Mouse (Mus musculus) monocyte, adult 2 months (primary cell): ENCODE measurements at regions not wholly inside any gene's neighbourhood (a gene's known extent, or its start where the extent isn't known, plus 50 kb on each side); places are given as distances from the start of the nearest gene placed in this dataset.

ENCODE experiments used
- DNase-seq, 2 experiments: peaks; one replicate each; pipeline ENCODE4 v3.0.0; 2022; ENCODE audit warnings: low spot score in 2 of 2, low read depth in 1 of 2

DNA sequence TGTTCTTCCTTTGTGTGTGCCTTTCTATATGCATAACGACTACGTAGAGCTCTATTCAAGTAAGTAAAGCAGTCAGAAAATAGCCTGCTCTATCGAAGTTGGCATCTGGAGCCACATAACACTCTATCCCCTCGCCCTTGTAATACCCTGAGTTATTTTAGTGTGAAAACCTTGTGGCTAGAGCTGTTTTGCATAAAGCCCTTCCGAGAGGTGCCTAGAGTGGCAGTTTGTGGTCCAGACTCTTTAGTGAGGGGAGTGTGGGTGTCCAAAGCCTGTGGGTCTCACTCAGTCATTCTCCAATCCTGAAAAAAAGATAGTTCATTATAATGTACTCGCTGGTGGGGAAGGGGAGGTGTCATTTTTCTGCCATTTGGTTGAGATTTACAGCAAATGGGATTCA, 855.2 kb upstream of the Car8 start:
- no peak for DNase-seq

DNA sequence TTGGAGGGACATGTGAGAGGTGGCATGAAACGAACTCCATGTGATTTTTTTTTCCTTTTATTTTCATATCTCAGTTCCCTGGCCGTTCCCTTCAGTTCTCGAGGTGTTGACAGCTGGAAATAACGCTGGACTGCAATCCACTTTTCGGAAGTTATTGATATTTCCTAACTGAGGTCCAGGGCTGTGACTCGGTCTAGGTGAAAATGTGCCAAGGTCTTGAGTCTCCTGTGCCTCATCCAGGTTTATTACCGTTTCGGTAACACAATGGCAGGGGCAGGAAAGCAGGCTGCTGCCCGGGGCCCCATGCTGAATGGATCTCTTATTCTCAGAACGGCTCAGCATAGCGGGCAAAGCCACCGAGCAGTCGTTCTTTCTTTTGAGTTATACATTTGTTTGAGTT, 844.7 kb upstream of the Car8 start:
- DNase-seq, result no peak

DNA sequence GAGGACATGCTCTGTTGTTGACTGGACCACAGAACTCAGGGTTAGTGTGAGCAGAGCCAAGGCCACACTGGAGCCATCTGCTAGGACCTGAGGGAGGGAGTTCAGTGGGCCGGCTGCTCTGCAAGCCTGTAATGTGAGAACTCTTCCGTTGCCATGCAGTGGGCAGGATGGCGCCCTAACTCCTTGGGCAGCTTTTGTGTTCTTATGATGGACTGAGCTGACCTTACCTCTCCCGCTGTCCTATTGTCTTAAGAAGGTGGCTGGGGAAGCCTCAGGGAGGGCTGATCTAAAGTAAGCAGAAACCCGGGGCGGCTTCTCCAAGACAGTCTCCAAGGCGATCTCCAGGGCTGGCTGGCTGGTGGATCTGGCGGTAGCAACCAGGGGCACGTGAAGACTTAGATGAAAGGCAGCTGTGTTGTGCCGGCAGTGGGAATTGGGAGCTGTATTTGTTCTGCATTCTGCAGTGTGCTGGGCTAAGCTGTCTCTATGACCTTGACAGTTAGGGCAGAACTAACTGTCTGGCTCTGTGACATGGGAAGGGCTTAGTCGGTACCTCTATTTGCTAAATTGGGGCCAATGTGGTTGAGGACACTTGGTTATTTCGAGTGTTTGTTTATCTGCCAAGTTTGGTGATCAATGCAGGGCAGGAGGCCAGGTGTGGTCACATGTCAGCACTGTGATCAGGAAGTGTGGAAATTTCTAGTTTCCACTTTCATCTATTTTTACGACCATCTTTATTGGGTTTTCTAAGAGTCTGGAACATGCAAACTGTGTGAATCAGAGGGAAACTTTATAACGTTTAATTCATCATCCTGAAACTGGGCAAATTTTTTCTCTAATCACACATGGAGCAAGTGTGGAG, 843.1 kb upstream of the Car8 start:
- no peak for DNase-seq

DNA sequence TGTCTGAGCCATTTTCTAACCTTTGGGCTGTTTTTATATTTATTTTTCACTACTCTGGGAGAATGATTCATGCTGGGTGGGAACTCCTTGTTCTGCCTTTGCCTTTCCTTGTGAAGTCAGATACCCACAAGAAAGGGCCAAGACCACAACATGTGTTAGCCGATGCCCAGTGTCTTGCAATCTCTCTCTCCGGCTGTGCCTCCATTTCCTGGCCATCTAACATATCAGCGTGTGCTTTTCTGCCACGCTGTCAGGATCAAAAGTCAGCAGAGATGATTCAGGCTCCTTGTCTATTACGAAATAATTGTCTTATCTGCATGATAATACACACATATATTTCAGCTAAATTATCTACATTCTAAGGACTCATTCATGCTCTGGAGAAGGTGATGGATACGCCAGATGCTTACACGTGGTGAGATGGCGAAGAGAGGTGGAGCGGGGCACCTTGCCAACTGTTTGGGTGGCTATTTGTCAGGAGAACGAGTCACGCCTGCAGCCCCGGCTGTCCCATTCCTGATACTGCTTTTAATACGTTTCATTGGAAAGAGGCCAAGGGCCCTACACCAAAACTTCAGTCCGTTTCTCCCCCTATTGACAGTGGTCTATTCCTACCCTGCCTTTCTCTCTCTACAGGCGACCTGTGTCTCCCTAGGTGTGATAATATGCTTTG, 842.1 kb upstream of the Car8 start:
- DNase-seq, result no peak

DNA sequence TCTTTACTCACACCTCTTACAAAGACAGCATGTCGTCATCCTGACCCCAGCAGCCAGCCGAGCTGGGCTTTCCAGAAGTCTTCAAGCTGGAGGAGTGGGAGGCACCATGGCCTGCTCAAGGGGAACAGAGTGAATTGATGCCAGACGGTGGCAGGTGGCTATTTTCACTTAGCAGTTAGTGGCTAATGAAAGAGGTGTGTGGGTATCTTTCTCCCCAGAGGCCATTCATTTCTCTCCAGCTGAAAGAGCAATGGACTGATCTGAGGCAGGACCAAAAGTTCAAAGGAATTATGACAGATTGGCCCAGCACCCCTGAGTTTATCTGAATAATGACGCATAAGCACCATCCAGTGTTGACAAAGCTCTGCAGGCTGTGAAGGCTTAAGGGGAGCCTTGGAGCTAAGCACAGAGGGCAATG, 841.0 kb upstream of the Car8 start:
- DNase-seq, result no peak

DNA sequence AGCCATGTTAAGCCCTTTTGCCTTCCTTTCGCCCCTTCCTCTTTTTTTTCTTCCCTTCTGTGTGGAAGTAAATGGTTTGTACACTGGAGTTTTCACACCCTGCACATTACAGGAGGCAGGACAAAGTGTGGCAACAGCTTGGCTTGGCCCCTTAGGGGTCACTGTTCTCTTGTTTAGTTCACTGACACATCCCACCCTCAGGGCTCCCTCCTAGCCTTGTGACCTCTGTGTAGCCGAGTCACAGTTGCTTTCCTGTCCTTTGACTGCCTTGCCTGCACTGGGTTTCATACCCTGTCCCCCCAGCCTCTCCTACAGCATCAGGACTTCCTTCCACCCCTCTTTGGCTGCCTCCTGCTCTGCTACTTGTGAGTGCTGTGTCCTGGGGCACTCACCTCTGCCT, 835.6 kb upstream of the Car8 start:
- DNase-seq, result no peak

DNA sequence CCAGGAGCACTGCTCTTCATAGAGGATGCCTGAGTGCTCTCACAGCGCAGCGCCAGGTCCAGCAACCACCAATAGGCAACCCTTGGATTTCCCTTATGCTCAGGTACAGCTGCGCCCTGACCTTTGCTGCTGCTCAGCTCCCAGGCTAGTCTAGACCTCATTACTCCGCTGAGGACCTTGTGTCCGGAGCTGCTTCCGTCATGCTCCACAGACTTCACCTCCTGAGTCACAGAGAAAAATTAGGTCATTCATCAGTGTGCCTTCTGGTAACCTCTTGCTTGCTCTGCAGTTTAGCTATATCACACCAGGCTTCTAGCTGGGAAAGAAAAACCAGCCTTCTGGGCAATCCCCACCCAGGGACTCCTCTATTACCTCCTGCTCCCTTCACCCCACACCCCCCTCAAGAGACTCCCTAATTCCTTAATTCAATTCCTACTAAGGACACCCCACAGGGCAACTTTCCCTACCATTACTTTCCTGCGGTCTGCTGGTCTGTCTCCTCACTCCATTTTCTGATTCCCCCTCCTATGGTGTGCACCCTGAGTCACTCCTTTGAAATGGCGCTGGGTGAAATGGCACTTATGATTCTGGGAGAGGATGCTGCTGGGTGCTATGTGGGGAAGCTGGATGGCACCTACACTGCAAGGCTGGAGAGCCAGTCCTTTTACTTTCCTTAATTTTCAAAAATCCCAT, 835.0 kb upstream of the Car8 start:
- DNase-seq, result no peak

DNA sequence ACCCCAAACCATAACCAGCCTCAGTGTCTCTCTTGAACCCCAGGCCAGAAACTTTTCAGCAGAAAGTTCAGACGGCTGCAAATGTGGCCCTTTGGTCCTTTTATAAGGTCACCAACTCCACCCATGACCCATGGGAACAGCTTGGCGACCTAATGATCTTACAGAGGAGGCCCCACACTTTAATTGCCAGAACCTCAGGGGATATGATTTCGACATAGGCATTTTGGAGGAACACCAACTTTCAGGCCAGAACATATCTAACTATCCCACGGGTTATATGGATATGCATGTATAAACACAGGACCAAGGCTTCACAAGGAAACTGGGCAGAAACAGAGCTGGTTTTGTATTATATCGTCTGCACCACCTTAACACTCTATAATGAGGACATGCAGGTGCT, 833.5 kb upstream of the Car8 start:
- no peak for DNase-seq

DNA sequence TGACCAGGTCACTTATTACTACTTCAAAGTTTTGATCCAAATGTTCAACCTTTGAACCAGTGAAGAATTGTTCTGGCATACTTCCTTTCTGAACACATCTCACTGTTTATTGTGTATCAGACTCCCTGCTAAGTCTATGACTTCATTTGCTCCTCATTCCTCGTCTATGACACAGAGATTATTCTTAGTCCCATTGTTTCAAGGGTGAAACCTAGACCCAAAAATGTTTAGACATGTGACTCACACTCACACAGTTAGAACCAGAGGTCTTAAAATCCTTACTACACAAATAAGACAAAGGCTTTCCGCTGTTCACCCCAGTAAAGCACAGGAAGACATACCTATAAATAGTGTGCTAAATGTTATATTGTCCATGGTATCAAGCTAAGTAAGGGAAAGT, 829.0 kb upstream of the Car8 start:
- no peak for DNase-seq

DNA sequence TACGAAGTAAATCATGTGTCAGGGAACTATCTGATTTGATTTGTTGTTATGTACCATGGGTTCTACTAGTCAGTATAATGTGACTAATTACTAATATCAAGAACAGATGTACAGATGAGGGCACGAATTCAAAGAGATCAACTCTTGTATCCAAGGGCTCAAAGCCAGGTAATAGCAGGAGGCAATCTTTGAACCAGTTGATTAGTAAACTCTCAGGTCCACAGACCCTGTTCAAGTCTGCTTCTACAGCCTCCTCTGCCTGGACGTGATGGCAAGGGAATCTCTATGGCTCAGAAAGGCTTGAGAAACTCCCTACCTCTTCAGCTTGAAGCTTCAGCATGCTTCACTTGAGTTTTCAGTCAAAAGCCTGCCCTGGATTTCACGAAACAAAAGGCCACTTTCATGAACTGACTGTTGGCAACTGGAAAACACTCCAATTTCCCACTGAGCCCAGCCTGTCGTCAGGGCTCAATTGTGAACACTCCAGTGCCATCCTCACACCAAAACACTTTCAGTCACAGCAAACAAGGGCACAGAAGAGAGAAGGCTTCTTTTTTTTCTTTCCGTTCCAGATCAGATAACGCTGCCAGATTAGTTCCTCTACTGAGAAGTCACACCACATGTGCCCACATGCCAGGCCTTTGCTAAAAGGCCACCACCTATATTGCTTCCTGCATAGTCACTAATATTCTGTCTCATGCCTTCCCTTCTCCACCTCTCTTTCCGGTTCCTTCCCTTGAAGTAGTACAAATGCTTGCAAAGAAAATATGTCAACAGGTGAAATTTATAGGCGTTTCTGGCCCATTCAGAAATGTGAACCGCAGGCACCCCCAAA, 827.4 kb upstream of the Car8 start:
- DNase-seq, result no peak

DNA sequence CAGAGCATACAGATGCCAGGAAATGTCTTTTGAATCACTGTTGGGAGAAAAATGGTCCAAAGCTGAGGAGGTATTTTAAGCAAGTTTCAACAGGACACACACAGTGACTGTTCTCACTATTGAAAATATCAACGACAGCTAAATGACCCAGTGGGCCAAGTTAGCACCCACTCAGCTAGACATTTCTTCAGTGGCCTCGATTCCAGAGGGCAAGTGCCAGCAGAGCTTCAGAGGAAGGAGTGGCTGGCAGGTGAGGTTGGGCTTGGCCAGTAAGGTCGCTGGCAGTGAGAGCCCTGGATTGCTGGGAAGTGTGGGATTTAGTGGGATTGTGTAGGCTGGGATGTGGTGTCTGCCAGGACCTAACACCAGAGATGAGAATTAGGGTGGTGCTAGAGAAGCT, 823.1 kb upstream of the Car8 start:
- no peak for DNase-seq

DNA sequence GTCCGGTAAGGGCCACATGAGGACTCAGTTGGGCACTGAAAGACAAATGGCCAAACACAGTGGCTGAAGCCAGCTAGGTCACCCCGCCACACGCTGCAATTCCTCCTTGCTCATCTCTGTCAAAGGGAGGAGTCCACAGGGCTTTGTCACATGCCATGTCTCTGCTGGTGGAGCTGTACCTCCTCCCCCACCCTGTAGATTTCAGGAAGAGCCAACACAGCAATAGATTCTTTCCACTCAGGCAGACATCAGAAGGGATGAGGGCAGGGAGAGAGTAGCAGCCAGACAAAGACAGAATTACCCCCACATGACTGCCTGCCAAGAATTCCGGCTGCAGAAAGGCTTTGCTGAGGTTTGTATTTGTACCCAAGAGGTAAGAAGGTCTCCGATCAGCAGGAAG, 821.4 kb upstream of the Car8 start:
- DNase-seq, result no peak

DNA sequence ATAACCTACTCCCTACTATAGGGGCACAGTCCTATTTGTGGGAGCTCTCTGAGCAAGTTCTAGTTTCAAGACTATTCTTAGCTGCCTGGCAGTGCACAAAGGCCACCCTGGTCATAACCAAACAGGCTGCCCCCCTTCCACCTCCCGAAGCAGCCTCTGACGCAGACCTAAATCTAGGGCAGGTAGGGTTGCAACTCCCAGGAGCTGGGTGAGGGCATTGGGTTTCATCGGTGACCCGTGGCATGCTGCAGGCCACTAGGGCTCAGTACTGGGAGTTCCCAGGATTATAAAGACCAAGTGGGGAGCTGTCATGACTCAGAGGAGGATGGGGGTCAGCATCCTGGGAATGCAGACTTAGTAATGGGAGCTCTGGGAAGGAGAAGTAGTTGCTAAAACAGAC, 818.8 kb upstream of the Car8 start:
- no peak for DNase-seq

DNA sequence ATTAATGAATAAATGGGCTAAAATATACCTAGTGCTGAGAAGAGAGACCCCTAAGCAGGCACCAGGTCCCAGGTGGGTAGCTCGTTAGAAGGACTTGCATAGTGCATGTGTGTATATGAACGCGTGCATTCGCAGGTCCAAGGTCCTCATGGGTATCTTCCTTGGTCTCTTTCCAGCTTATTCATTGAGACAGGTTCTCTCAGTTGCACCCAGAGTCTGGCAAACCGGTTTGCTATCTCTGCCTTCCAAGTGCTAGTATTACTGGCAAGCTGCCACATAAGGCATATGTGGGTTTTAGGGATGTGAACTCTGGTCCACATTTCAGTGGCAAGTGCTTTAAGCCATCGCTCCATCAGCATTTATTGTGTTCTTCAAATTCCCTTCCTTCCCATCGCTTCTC, 818.3 kb upstream of the Car8 start:
- DNase-seq, result no peak

DNA sequence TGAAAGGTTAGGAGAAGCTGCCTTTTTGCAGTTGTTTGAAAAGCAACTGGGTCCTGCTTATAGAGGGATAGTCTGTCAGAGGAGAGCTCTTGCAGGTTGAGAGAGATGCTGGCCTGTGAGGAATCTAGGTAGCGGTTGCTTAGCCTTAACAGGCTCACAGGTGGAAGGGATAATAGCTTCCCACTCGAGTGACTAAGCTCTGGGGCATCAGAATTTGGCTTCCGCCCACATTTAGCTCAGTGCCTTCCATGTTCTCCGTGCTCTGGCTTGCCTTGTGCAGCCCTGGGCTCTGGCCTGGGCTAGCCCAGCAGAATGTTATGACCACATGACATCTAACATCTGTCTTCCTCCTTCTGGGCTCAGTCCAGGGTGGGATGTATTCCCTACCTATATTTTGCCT, 817.0 kb upstream of the Car8 start:
- no peak for DNase-seq

DNA sequence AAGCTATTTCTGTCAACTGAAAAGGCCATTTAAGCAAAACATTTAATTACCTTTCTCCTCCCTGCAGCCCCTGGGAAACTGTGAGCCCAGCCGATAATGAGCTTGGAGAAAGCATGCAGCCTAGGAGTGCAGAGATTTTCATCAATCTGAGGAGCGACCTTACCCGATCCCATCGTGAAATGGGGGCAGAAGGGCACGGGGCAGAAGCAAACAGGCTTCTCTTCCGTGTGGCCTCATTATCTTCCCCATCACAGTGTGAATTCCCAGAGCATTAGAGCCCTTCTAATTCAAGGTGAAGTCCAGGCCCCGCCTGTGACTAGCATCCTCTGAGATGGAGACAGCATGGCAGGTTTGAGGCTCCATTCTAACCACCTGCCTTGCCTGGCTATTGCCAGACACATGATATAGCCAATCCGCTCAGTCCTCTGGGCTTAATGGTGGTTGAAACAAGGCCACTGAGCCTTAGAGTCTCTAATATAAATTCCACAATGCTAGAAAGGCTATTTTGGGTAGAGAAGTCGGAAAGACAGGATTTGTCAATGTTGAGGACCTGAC, 816.5 kb upstream of the Car8 start:
- DNase-seq, result no peak

DNA sequence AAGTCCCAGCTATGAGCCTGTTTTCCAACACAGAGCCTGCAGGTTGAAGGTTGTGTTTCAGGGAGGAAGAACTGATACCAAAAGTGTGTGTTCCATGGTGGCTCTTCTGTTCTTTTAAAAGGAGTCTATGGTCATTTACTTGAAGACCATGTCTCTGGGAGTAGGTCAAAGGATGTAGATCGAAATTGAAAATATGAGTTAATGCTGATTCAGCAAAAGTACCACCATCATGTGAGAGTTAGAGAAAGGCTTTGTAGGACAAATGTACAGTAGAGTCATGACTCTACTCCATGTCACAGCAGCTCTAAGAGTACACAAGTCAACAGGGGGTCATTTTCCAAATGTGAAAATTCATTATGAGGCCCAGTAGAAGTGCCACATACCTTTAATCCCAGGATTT, 810.0 kb upstream of the Car8 start:
- DNase-seq, result no peak

DNA sequence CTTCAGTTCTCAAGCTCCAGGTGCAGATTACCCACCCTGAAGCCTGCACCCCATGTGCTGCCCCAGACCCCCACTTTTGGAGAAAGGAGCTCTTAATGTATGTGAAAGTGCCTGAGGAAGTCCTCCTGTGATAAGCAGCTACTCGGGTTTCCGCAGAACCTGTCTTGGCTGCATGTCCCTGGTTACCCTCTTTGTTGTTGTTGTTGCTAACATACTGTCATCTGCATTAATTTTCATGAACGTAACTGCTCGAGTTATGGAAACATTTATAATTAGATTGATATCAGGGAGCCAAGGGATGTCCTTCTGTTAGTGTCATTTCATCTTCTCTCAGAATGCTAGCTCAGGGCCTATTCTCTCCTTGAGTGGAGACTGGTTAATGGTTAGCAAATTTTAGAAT, 808.3 kb upstream of the Car8 start:
- DNase-seq, result no peak

DNA sequence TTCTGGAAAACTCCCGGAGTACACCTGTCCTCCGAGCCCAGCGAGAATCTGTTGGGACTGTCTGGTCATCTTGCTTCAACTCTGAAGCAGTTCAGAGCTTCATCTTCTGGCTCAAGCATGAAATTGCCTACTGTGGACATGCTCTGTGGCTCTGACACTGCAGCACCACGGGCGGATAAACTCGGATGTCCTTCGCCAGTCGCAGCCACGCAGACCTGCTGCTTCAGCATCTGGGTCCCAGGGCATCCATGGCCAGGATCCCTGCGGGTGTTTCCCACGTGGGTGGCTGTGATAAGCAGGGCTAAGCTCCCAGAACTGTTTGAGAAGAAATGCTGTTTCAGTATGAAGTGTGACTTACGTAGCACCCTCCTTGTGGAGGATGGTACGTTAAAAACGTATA, 807.6 kb upstream of the Car8 start:
- no peak for DNase-seq

DNA sequence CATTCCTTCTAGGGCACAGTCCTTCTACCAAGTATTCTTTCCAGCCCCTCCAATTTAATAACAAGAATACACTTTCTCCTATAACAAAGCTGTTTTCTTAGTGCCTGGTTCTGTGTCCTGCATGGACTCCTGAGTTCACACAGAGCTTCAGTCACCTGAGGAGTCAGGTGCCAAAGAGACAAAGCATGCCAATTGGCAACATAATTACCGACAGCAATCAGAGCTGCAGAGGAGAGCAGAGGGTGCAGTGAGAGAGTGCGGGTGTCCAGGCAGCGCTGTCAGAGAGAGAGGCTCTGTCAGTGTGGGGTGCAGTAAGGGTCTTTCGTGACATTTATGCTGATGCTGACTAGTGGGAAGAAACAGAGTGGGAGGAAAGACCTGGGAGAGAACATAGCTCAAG, 807.2 kb upstream of the Car8 start:
- no peak for DNase-seq

DNA sequence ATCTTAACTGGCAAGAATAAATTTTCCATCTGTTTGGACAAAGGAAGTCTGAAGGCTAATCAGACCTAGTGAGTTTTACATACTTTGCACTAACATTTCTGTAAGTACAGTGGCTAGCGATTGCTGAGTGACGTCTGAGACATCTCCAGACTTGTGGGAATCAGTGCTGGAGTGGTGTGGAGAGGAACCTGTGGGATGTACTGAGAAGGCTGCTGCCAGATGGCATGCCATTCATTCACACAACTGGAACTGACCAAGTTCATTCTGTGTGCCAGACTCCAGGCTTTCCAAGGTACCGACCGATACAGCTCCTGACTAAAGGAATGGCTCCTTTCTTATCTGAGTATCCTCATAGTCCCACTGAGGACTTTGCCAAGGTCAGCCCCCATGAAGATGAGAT, 797.2 kb upstream of the Car8 start:
- DNase-seq, result no peak
